Mouse (Mus musculus): ENCODE data around the gene Prrt1.

Gene Prrt1

DNA sequence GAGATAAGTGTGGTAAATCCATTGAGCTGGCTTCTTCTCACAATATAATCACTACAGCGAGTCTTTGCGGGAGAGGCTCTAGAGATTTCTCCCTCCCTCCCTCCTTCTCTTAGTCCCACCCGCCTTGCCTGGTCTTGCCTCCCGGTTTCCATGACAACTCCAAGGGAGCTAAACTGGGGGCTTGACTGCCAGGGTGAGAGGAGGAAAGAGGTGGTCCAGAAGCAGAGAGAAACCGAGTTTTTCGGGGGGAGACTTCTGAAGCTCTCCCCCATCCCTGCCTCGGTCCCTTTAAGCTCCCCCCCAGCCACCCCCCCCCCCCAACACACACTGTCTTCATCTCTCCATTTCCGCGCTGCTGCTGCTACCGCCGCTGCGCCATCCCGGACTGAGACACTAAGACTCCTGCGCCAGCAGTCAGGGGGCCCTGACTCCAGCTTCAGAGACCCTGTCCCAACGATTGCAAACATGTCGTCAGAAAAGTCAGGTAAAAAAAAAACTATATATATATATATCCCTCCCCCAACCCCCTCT, at the start of gene Prrt1:
Gene Prrt1, plus strand, starts transcription at position 313 of the 531 bp plus-strand sequence.
- DNase-seq (ENCODE audit: low read depth in 2 of 2, low spot score in 2 of 2), result no peak

DNA sequence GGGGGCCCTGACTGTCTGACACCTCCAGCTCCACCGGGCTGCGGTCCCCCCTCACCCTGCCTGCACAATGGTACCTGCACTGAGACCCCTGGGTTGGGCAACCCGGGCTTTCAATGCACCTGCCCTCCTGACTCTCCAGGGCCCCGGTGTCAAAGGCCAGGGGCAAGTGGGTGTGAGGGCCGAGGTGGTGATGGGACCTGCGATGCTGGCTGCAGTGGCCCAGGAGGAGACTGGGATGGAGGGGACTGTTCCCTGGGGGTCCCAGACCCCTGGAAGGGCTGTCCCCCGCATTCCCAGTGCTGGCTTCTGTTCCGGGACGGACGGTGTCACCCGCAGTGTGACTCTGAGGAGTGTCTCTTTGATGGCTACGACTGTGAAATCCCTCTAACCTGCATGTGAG, 46.8 kb upstream of the Prrt1 start:
- DNase-seq (ENCODE audit: low read depth in 2 of 2, low spot score in 2 of 2), result no peak

DNA sequence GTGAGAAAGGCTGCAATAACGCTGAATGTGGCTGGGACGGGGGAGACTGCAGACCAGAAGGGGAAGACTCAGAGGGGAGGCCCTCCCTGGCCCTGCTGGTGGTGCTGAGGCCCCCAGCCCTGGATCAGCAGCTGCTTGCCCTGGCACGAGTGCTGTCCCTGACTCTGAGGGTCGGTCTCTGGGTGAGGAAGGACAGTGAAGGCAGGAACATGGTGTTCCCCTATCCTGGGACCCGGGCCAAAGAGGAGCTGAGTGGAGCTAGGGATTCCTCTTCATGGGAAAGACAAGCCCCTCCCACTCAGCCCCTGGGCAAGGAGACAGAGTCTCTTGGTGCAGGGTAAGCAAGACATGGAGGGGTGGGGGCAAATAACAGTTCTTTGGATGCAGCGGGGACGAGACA, 45.9 kb upstream of the Prrt1 start:
- DNase-seq (ENCODE audit: low read depth in 2 of 2, low spot score in 2 of 2), result no peak

DNA sequence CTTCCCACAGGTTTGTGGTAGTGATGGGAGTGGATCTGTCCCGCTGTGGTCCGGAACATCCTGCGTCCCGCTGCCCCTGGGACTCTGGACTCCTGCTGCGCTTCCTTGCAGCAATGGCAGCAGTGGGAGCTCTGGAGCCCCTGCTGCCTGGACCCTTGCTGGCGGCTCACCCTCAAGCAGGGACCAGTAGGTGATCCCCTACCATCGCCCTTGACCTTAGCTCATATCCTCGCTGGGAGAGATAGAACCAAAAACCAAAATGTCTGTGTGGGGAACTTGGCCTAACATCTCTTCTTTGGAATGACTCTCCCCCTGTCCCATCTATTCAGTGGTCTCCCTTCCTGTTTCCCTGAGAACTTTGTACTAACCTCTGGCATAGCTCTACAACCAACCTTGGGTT, 45.5 kb upstream of the Prrt1 start:
- DNase-seq (ENCODE audit: low read depth in 2 of 2, low spot score in 2 of 2), result no peak

- DNase-seq (ENCODE audit: low read depth in 2 of 2, low spot score in 2 of 2), result no peak
Observed at GRCm38 (mm10) chr17:34585121-34585520, 44.2 kb upstream of the Prrt1 start.

- DNase-seq (ENCODE audit: low read depth in 2 of 2, low spot score in 2 of 2), result no peak
Observed at GRCm38 (mm10) chr17:34585877-34586771, 43.2 kb upstream of the Prrt1 start.

DNA sequence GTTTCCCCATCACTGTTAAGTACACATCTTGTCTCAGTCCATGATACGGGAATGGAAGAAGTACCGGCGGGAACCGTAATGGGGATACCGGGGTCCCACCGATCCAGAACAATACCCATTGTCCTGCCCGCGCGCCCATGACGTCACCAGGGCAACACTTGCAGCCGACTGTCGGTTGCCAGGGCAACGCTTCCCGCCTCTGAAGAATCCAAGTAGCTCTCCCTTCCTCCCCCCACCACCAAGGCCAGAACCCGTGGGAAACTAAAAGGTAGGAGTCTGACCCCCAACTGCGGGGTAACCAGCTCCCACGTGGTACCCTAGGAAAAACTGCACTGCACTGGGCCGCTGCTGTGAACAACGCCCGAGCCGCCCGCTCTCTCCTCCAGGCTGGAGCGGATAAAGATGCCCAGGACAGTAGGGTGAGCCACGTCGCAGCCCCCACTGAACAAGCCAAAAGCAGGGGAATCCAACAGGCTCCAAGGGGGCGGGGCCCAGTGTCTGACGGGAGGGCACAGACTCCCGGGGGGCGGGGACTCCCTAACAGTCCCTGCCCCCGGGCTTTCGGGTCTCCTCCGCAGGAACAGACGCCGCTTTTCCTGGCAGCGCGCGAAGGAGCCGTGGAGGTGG, 42.4 kb upstream of the Prrt1 start:
- peak in 1 of 2 experiments; percentile 35 for DNase-seq (ENCODE audit: low read depth in 2 of 2, low spot score in 2 of 2)

DNA sequence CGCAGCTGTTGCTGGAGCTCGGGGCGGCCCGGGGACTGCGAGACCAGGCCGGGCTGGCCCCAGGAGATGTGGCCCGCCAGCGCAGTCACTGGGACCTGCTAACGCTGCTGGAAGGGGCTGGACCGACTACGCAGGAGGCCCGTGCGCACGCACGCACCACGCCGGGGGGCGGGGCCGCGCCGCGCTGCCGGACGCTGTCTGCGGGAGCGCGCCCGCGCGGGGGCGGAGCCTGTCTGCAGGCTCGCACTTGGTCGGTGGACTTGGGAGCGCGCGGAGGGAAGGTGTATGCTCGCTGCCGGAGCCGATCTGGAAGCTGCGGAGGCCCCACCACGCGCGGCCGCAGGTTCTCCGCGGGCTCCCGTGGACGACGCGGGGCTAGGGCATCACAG, 41.9 kb upstream of the Prrt1 start:
- DNase-seq (ENCODE audit: low read depth in 2 of 2, low spot score in 2 of 2), result peak; percentile 93 to 97

DNA sequence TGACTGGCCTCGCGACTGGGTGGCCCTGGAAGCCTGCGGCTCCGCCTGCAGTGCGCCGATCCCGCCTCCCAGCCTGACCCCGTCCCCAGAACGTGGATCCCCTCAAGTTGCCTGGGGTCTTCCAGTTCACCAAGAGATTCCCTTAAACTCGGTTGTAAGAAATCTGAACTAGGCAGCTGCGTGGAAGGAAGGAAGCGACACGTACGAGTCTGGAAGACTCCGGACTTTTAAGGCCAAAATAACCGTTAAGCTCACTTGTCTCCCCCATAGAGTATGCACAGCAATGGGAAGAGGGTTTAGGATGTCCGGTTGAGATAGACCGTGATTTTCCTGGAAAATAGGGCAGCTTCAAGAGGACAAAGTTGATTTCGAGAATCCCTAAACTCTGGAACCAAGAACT, 41.5 kb upstream of the Prrt1 start:
- no peak for DNase-seq (ENCODE audit: low read depth in 2 of 2, low spot score in 2 of 2)

GRCm38 (mm10) chr17:34588767-34589166, 40.6 kb upstream of the Prrt1 start:
- DNase-seq (ENCODE audit: low read depth in 2 of 2, low spot score in 2 of 2), result no peak

DNA sequence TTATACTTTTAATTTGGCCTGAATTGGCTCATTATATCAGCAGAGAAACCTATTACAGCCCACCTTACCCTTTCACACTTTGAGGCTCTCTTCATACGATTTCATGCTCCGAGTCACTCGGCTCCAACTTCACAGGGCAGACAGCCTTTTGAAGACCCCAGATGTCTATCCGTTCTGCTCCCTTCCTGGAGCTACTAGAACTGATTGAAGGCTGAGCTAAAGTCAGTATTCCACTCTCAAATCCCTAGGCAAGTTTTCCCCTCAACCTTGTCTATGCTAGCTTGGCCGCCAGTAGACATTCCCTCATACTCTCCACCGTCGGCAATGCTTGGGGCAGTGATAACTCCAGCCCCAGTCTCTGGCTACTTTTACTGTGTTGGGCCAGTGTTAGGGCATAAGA, 40.1 kb upstream of the Prrt1 start:
- DNase-seq (ENCODE audit: low read depth in 2 of 2, low spot score in 2 of 2), result no peak

DNA sequence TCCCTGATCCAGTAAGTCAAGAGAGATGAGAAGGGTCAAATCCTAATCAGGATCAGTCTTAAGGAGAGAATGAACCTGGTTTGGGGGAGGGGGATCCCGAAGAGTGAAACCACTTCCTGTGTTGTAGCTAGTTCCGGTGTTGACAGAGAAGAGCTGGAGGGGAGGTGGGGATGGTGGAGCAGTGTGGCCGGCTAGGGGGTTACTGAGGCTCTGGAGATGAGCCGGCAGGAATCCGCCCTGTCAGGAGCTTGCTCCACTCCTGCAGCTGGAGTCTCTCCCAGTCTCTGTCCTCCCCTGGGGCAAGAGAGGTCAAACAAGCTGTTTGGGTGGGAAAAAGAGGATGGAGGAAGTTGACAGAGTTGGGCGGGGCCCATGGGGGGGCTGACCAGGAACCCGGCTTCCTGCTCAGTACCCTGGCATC, 39.6 kb upstream of the Prrt1 start, which contains the start of gene Gpsm3:
Gene Gpsm3, plus strand, starts transcription at position 126 of the 421 bp plus-strand sequence.
- DNase-seq (ENCODE audit: low read depth in 2 of 2, low spot score in 2 of 2), result peak in 1 of 2 experiments; percentile 62

DNA sequence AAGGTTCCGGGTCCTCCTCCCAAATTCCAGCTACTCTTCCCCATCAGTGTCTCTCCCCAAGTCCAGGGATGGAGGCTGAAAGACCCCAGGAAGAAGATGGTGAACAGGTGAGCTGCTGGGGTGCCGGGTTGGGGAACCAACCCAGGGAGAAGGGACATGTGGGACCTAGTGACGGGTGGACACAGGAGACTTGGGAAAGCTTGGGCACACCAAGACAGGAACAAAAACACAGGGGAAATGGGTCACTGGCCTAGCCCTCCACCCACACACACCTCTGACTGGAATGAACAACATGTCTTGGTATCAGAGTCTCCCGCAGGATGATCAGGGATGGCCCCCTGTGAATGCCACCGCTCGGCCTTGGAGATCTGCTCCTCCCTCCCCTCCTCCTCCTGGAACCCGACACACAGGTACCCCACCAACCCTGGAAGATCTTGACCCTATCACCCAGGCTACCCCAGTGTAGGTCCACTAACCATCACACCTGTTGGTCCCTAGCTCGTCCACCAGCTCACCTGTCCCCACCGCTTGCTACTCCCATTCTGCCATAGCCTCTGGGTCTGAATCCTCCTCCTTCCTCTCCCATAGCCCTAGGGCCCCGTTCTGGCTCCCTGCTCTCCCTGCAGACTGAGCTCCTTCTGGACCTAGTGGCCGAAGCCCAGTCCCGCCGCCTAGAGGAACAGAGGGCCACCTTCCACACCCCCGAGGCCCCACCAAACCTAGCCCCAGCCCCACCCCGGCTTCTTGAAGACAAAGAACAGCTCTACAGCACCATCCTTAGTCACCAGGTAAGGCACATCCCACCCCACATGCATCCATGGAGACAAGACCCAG, 39.0 kb upstream of the Prrt1 start:
- DNase-seq (ENCODE audit: low read depth in 2 of 2, low spot score in 2 of 2), result no peak

DNA sequence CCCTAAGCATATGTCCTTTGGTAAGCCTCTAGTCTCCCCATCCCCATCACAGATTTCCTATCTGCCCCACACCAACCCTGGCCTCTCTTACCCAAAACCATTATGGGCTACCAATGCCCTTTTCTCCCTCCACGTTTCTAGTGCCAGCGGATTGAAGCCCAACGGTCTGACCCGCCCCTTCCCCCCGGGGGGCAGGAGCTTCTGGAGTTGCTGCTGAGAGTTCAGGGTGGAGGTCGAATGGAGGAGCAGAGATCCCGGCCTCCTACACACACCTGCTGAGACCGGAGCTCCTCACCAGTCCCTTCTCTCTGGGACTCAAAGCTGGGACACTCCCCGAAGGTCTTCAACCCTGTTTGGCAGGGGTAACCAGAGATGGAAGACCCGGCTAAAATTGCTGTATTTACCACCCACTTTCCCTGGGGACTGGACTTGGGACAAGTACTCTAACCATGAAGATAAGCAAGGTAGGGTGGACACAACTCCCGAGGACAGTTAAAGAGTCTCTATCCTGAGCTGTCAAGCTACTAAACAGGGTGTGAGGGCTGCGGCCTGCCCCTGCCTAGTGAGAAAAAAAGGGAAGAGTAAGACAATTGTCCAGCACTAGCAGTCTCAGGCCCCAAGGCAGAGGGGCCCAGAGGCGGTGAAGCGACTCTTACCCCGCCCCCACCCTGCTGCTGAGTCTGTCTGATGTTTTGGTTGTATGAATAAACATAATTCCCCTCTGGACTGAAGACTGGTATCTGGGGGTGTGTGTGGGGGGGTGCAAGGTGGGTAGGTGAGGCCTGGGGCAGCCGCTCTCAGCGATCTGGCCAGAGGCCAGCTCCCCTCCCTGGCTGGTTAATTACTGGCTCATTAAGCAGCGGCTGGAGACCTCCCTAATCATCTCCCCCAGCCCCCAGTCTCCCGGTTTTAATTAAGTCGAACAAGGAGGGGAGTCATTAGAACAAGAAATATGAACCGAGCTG, 38.0 kb upstream of the Prrt1 start, which contains the start of gene Pbx2:
Gene Pbx2, plus strand, starts transcription at position 238 of the 965 bp plus-strand sequence.
- no peak for DNase-seq (ENCODE audit: low read depth in 2 of 2, low spot score in 2 of 2)

GRCm38 (mm10) chr17:34591994-34592375, 37.3 kb upstream of the Prrt1 start:
- peak in 1 of 2 experiments; percentile 61 for DNase-seq (ENCODE audit: low read depth in 2 of 2, low spot score in 2 of 2)

- no peak for DNase-seq (ENCODE audit: low read depth in 2 of 2, low spot score in 2 of 2)
Observed at GRCm38 (mm10) chr17:34592581-34593549, 36.5 kb upstream of the Prrt1 start.

DNA sequence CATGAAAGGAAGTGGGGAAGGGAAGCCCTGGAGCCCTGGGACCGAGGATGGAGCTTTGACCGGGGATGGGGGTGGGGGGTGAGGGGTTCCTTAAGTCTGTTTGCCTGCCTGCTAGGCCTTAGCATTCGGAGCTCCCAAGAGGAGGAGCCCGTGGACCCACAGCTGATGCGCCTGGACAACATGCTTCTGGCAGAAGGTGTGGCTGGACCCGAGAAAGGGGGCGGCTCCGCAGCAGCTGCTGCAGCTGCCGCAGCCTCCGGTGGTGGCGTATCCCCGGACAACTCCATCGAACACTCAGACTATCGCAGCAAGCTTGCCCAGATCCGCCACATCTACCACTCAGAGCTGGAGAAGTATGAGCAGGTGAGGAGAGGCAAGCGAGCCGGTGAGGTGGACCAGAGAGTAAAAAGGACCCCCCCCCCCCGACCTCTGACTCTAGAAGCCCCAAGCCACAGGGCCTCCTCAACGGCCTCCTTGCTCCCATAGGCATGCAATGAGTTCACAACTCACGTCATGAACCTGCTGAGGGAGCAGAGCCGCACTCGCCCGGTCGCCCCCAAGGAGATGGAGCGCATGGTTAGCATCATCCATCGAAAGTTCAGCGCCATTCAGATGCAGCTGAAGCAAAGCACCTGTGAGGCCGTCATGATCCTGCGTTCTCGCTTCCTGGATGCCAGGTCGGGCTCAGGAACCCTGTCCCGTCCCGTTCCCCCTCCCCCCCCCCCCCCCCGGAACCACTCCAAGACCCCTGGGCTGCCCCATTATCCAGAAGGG, 35.4 kb upstream of the Prrt1 start:
- no peak for DNase-seq (ENCODE audit: low read depth in 2 of 2, low spot score in 2 of 2)

DNA sequence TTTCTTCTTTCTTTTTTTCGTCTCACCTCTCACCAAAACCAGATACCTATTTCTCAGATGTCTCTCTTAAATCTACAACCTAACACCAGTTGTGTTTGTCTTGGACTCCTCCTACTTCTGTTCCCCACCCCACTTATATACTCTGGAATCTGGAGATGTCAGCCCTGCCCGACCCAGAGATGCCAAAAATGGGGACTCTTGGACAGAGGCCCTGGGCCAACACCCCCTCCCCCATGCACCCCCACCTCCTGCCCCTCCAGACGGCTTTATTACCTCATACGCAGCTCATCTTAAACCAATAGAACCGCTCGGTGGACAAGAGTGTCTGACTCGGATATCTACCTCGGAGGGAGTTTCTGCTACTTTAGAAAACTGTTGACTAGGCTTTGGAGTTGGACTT, 33.2 kb upstream of the Prrt1 start:
- DNase-seq (ENCODE audit: low read depth in 2 of 2, low spot score in 2 of 2), result no peak

All from CD8-positive naive resting alpha-beta T cell, adult 2 months (primary cell).